29 mouse cellular contexts compared by ENCODE assay signal in genomic region chr11:99284011-99284410, GRCm38 (mm10). TPM values are rescaled to one million over a fixed set of nuclear protein-coding genes. Genes with fewer than 3 reads are reported as not detected.
DNase-seq lines count a peak whose midpoint lies in the region; ATAC-seq and TF ChIP-seq lines count a peak whose summit lies in the region.
"Had no signal": no experiment of that assay in that cellular context is flagged by ENCODE, and none has a peak within 500 bp of the region (broad histone marks: within the 10 kb centered on the region; RNA-seq: fewer than 3 reads in every experiment).

No protein-coding gene starts in this region.

- no peak for TF ChIP-seq POLR2A in cerebellum, adult 2 months (IDR thresholded peaks at IDR 0.05; ENCODE audit: borderline replicate concordance, insufficient read depth, low read length)

- no peaks in the 10 kb centered on the region for H3K27me3 ChIP-seq in cerebellum, adult 2 months (ENCODE audit: control insufficient read depth, insufficient read depth, low read length)
- H3K27me3 ChIP-seq: embryonic facial prominence, embryonic 13.5 days had no signal

- H3K27ac ChIP-seq in cerebellum, adult 2 months (ENCODE audit: insufficient read depth, low read length): peak overlapping the region; percentile 93
- H3K27ac ChIP-seq: embryonic facial prominence, embryonic 13.5 days; hindbrain, embryonic 10.5 days; left cerebral cortex, adult 2 months; limb, embryonic 10.5 days; macrophage; midbrain, embryonic 10.5 days had no signal

- WGBS in cerebellum, adult 2 months: 7% methylated on average over 5 of the region's 5 CpGs

- DNase-seq in cerebellum, postnatal 4 days (ENCODE audit: low spot score in 2 of 2): no peak
- peak; percentile 8 to 22 for DNase-seq in layer of hippocampus, adult 8-10 months (ENCODE audit: low spot score in 2 of 2)
- DNase-seq in layer of hippocampus, postnatal 14 days (ENCODE audit: low spot score in 2 of 2): no peak
- peak; percentile 73 to 92 for DNase-seq in cerebellum, adult 2 months
- DNase-seq in cerebellum, postnatal 36 days: peak; percentile 68 to 76
- DNase-seq in lung, postnatal 36 days: no peak
- no peak for DNase-seq in c-Kit-positive CD71-positive TER-119-positive erythroid progenitor cells, embryonic 14.5 days (ENCODE audit: low spot score)
- DNase-seq: adrenal gland, postnatal 14 days; kidney, postnatal 36 days; lung, adult 18-20 months; right cerebral cortex, postnatal 14 days; spleen, adult 18-20 months; thymus, adult 18-20 months had no signal

- no peak overlapping the region for H3K4me3 ChIP-seq in cerebellum, adult 2 months (replicated peaks; ENCODE audit: insufficient read depth, low read depth, low read length)
- H3K4me3 ChIP-seq: embryonic facial prominence, embryonic 13.5 days; hindbrain, embryonic 10.5 days; left cerebral cortex, adult 2 months; limb, embryonic 10.5 days; midbrain, embryonic 10.5 days; myocyte had no signal

- ATAC-seq in cerebellum, adult (ENCODE audit: insufficient number of reproducible peaks, low FRiP score, low TSS enrichment): peak; percentile 88
- ATAC-seq: forebrain, embryonic 16.5 days; intestine, embryonic 16.5 days; Patski had no signal

- H3K4me1 ChIP-seq in cerebellum, adult 2 months (ENCODE audit: control insufficient read depth, insufficient read depth, low read length): peaks cover 38% of the 10 kb centered on the region

- no peak for TF ChIP-seq CTCF in cerebellum, adult 2 months (IDR thresholded peaks at IDR 0.05; ENCODE audit: borderline replicate concordance, insufficient read depth, low read depth, low read length)

RNA-seq across cellular contexts. Expression of gene Krt24, which starts 1.1 kb away (rescaled TPM):
- total RNA-seq in layer of hippocampus, adult 8-10 months (2022): not detected
- total RNA-seq in layer of hippocampus, postnatal 14 days (2021): not detected
- polyA plus RNA-seq in cerebellum, adult 2 months (2012; rRNA removed): 0.44 and 0.65 TPM in 2 replicates
- total RNA-seq: adrenal gland, postnatal 14 days; gastrocnemius, postnatal 4 days; left cerebral cortex, adult 2 months; liver, adult 2 months had no signal
- polyA plus RNA-seq: heart, embryonic 16.5 days; hindbrain, embryonic 10.5 days; intestine, embryonic 16.5 days; kidney, embryonic 14.5 days; liver, adult 2 months; macrophage; midbrain, embryonic 10.5 days; myocyte; neural tube, embryonic 14.5 days; Patski had no signal

RNA-seq across cellular contexts. Expression of gene Krt25, which starts 38.7 kb away (rescaled TPM):
- total RNA-seq in layer of hippocampus, adult 8-10 months (2022): not detected
- not detected for total RNA-seq in layer of hippocampus, postnatal 14 days (2021)
- 7.0 and 7.2 TPM in 2 replicates for polyA plus RNA-seq in cerebellum, adult 2 months (2012; rRNA removed)
- total RNA-seq: adrenal gland, postnatal 14 days; left cerebral cortex, adult 2 months; liver, adult 2 months had no signal
- polyA plus RNA-seq: forebrain, embryonic 16.5 days; hindbrain, embryonic 10.5 days; kidney, embryonic 14.5 days; limb, embryonic 10.5 days; liver, adult 2 months; macrophage; midbrain, embryonic 10.5 days; myocyte; Patski had no signal

RNA-seq across cellular contexts. Expression of gene Krt222, which starts 40.1 kb away (rescaled TPM):
- total RNA-seq in layer of hippocampus, adult 8-10 months (2022): 10 to 100 TPM; 23.4 to 28.0 (median 26.3) TPM
- total RNA-seq in layer of hippocampus, postnatal 14 days (2021): 10 to 100 TPM; 28.4 to 32.8 TPM
- polyA plus RNA-seq in cerebellum, adult 2 months (2012; rRNA removed): 37.8 and 39.9 TPM in 2 replicates
- polyA plus RNA-seq: liver, adult 2 months; macrophage had no signal

RNA-seq across cellular contexts. Expression of gene Smarce1, which starts 53.2 kb away (rescaled TPM):
- total RNA-seq in layer of hippocampus, adult 8-10 months (2022): 10 to 100 TPM; 57.1 to 58.8 (median 58.0) TPM
- 10 to 100 TPM; 75.4 to 80.2 TPM for total RNA-seq in layer of hippocampus, postnatal 14 days (2021)
- 63.3 and 67.1 TPM in 2 replicates for polyA plus RNA-seq in cerebellum, adult 2 months (2012; rRNA removed)

RNA-seq across cellular contexts. Expression of gene Krt26, which starts 53.8 kb away (rescaled TPM):
- total RNA-seq in layer of hippocampus, adult 8-10 months (2022): not detected
- total RNA-seq in layer of hippocampus, postnatal 14 days (2021): under 1 TPM in 1 of 2 experiments, not detected in 1; 0.14 TPM
- polyA plus RNA-seq in cerebellum, adult 2 months (2012; rRNA removed): 0.14 and 0.15 TPM in 2 replicates
- total RNA-seq: adrenal gland, postnatal 14 days; gastrocnemius, postnatal 4 days; left cerebral cortex, adult 2 months; liver, adult 2 months had no signal
- polyA plus RNA-seq: embryonic facial prominence, embryonic 13.5 days; heart, embryonic 16.5 days; intestine, embryonic 16.5 days; kidney, embryonic 14.5 days; limb, embryonic 10.5 days; liver, adult 2 months; macrophage; myocyte; Patski had no signal

Comparison
In these comparisons a context has a peak if more than half of its experiments do, and no peak if none do; other contexts are left out.
1. DNase-seq: peak in layer of hippocampus, adult 8-10 months (2 of 2), cerebellum, adult 2 months (2 of 2) and cerebellum, postnatal 36 days (2 of 2); none in cerebellum, postnatal 4 days (0 of 2), layer of hippocampus, postnatal 14 days (0 of 2), lung, postnatal 36 days (single experiment) and c-Kit-positive CD71-positive TER-119-positive erythroid progenitor cells, embryonic 14.5 days (single experiment).